Mouse (Mus musculus) limb, embryonic 14.5 days (tissue): ENCODE data around the gene Treml4. TPM values are rescaled to one million over a fixed set of nuclear protein-coding genes. Genes with fewer than 3 reads are reported as not detected.
"Not testable (repeated sequence)": the region's sequence is repeated elsewhere in the genome, so short reads cannot be mapped to it uniquely, and the experiment has no call there.

Experiments used
- ATAC-seq: fragments of 200-750 bp; cut with Nextera tagmentation; 2 replicates; pipeline ENCODE4 v1.8.0; 2017; ENCODE audit warnings: low read depth, moderate number of reproducible peaks, moderate TSS enrichment; ENCODE audit not compliant: low FRiP score
- DNase-seq: peaks from one replicate; pipeline ENCODE4 v3.0.0-alpha.2; 2015; ENCODE audit warnings: low spot score
- H3K27ac ChIP-seq: fragments of 300-500 bp; sonication (generic); replicated peaks from 2 replicates; pipeline ENCODE4 v1.5.1; 2014; ENCODE audit warnings: low read depth, mild to moderate bottlenecking, low read length, moderate library complexity, mixed read lengths
- H3K27me3 ChIP-seq: fragments of 300-500 bp; sonication (generic); 2 replicates; pipeline ENCODE4 v1.6.1; 2014; ENCODE audit warnings: low read length, mixed read lengths; ENCODE audit not compliant: control insufficient read depth, insufficient read depth
- H3K36me3 ChIP-seq: fragments of 300-500 bp; sonication (generic); 2 replicates; pipeline ENCODE4 v1.6.1; 2014; ENCODE audit warnings: mild to moderate bottlenecking, low read length, moderate library complexity, mixed read lengths; ENCODE audit not compliant: control insufficient read depth, insufficient read depth
- H3K4me1 ChIP-seq: fragments of 300-500 bp; sonication (generic); 2 replicates; pipeline ENCODE4 v1.6.1; 2014; ENCODE audit warnings: antibody characterized with exemption, low read length, mixed read lengths; ENCODE audit not compliant: control insufficient read depth, insufficient read depth
- H3K4me2 ChIP-seq: fragments of 300-500 bp; sonication (generic); replicated peaks from 2 replicates; pipeline ENCODE4 v1.6.1; 2014; ENCODE audit warnings: low read depth, mild to moderate bottlenecking, low read length, moderate library complexity; ENCODE audit not compliant: severe bottlenecking
- H3K4me3 ChIP-seq: fragments of 300-500 bp; sonication (generic); replicated peaks from 2 replicates; pipeline ENCODE4 v1.5.1; 2014; ENCODE audit warnings: low read length
- H3K9ac ChIP-seq: fragments of 300-500 bp; sonication (generic); 2 replicates; pipeline ENCODE4 v1.6.1; 2014; ENCODE audit warnings: mild to moderate bottlenecking, low read depth, low read length, moderate library complexity; ENCODE audit not compliant: severe bottlenecking
- H3K9me3 ChIP-seq: fragments of 300-500 bp; sonication (generic); 2 replicates; pipeline ENCODE4 v1.6.1; 2016; ENCODE audit warnings: low read length; ENCODE audit not compliant: control insufficient read depth
- POLR2A ChIP-seq: fragments of 200-500 bp; IDR thresholded peaks from 2 replicates; pipeline ENCODE4 v1.8.0; 2012; ENCODE audit warnings: inconsistent platforms, mild to moderate bottlenecking, moderate library complexity, borderline replicate concordance; ENCODE audit not compliant: insufficient read depth, insufficient read length; ENCODE audit errors: extremely low read depth
- WGBS: fragments of 180-500 bp; shearing (Covaris S2); extraction: QIAGEN DNeasy Blood & Tissue Kit; methylation state at CpG from one replicate; pipeline ENCODE4 v1.1.7; 2014; 5-methylcytosine and 5-hydroxymethylcytosine counted together
- polyA plus RNA-seq, 2 experiments: library from polyadenylated mRNA; depleted of rRNA in 1 of 2; stranded (reverse) in 1 of 2; unstranded in 1 of 2; fragments of >200 nt; fragmentation: Nextera tagmentation in 1 of 2; extraction: Ambion mirVana in 1 of 2; gene quantifications; 2 replicates each; pipeline versions ENCODE4 v1.2.1 to v1.2.3; 2012 to 2014

Treml4 gene
- polyA plus RNA-seq, 2 experiments: 0.13 to 0.32 TPM

DNA sequence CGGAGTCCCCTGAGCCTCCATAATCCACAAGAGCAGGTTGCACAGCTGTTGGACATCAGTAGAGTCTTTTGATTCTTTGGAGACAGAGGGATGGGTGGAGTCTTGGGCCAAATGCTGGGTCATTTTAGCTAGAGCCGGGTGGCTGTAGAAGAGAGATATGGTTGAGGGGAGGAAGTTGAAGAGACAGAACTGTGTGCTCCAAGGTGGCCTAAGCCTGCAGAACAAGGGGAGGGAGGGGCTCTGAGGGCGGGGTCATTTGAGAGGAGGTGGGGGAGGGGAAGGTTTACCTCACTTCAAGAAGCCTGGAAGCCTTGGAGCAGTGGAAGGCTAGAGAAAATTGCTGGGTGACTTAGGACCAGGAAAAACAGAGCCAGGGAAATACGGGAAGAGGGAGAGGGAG, 35.1 kb downstream of the Treml4 start, which contains the start of gene Treml2:
TSS of gene Treml2 (plus strand) at position 296 of the 400 bp plus-strand sequence.
- no peak for DNase-seq

DNA sequence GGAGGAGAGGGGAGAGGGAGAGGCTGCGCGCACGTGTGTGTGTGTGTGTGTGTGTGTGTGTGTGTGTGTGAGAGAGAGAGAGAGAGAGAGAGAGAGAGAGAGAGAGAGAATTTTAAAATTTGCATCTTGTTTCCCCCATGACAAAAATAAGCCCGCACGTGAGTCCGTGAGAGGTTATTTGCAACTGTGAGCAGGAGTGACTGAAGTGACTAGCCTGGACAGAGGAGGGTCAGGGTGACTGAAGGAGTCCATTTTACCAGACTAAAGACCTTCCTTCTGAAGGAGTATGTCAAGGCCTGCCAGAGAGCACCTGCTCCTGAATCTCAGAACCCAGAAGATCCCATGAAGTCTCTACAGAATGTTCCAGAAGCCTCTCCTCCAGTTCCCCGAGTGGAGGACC, 35.7 kb downstream of the Treml4 start:
- ATAC-seq: no peak
- DNase-seq: no peak
- Histone ChIP-seq H3K27ac (no peak overlapping the region), H3K4me2 (no peak overlapping the region), H3K9ac (no peak overlapping the region), H3K9me3 (no peaks in the 10 kb centered on the region), H3K36me3 (no peaks in the 10 kb centered on the region), H3K4me3 (no peak overlapping the region), H3K27me3 (no peaks in the 10 kb centered on the region), H3K4me1 (no peaks in the 10 kb centered on the region)
- 45% methylated on average over 7 of the region's 7 CpGs for WGBS
- TF ChIP-seq POLR2A: no peak

More for the DNA sequence above, 35.1 kb downstream of the Treml4 start, which contains the start of gene Treml2:
- Histone ChIP-seq H3K9ac (no peak within 1 kb of the TSS), H3K4me2 (no peak within 1 kb of the TSS), H3K4me1 (no peaks in the 10 kb centered on the region), H3K27me3 (no peaks in the 10 kb centered on the region), H3K4me3 (no peak within 1 kb of the TSS), H3K36me3 (no peaks in the 10 kb centered on the region), H3K27ac (no peak within 1 kb of the TSS), H3K9me3 (no peaks in the 10 kb centered on the region)
- 28% methylated on average over 3 of the region's 4 CpGs for WGBS
- ATAC-seq: no peak
- no peak for TF ChIP-seq POLR2A

DNA sequence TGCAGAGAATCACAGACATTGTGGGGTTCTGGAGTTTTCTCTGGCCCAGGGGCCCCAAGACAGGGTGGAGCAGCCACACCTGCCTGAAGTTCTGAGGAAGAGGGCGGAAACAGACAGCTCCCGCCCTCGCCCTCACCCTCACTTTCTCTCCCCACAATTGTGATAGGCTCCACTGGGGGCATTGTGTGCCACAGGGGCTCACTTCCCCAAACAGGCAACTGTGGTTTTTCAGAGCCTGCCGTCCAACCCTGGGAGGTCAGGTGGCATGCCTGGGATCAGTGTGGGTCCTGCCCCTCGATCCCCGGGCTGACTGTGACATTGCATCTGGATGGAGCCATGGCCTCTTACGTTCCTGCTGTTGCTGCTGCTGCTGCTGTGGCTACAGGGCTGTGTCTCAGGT, 36.1 kb downstream of the Treml4 start:
- DNase-seq (no peak), ATAC-seq (no peak)
- Histone ChIP-seq H3K36me3 (no peaks in the 10 kb centered on the region), H3K9ac (no peak overlapping the region), H3K27ac (no peak overlapping the region), H3K4me2 (no peak overlapping the region), H3K9me3 (no peaks in the 10 kb centered on the region), H3K4me3 (no peak overlapping the region), H3K27me3 (no peaks in the 10 kb centered on the region), H3K4me1 (no peaks in the 10 kb centered on the region)
- WGBS: 63% methylated on average over 7 of the region's 7 CpGs
- no peak for TF ChIP-seq POLR2A

DNA sequence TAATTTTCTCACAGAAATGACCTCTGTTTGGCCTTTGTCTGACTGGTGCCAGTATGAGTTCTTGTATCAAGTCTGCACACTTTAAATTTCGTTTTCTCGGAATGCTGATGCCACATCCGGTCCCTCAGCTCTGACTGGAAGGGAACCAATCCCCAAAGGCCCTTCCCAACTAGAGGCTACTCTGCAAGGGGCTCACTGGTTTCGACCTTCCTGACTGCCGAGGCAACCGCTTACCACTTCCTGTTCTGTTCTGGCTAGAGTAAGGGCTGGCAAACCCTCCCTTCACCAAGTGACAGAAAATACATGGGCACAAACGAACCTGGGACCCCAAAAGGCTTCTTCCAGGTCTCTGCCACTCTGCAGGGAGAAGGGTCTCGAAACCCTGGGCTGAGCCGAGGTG, 36.8 kb downstream of the Treml4 start:
- no peaks in the 10 kb centered on the region for H3K4me1 ChIP-seq
- 78% methylated on average over 9 of the region's 9 CpGs for WGBS

DNA sequence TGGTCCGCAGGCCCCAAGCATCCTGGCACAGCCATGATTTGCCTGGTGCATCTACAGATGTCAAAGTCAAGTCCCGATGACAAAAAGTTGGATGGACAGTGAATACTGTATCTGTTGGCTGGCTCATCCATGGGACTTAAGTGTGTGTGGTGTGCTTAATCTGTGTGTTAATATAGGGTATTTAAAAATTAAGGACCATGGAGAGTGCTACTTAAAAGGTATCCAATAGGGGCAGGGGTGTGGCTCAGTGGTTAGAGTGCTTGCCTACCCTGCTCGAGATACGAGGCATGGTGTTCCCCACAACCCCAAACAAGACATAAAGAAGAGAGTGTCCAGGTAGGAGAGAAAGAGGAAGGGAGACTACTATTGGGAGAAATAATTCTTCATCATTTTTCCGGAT, 37.7 kb downstream of the Treml4 start:
- Histone ChIP-seq H3K4me1 (no peaks in the 10 kb centered on the region), H3K36me3 (no peaks in the 10 kb centered on the region), H3K9me3 (no peaks in the 10 kb centered on the region), H3K9ac (no peak overlapping the region), H3K27ac (no peak overlapping the region), H3K4me2 (no peak overlapping the region), H3K27me3 (no peaks in the 10 kb centered on the region), H3K4me3 (no peak overlapping the region)
- 90% methylated on average over 5 of the region's 5 CpGs for WGBS
- ATAC-seq (no peak), DNase-seq (no peak)
- no peak for TF ChIP-seq POLR2A

More for the DNA sequence above, 36.8 kb downstream of the Treml4 start:
- Histone ChIP-seq H3K9me3 (no peaks in the 10 kb centered on the region), H3K4me2 (no peak overlapping the region), H3K27me3 (no peaks in the 10 kb centered on the region), H3K36me3 (no peaks in the 10 kb centered on the region), H3K27ac (no peak overlapping the region), H3K9ac (no peak overlapping the region), H3K4me3 (no peak overlapping the region)
- ATAC-seq (no peak), DNase-seq (no peak)
- TF ChIP-seq POLR2A: no peak

DNA sequence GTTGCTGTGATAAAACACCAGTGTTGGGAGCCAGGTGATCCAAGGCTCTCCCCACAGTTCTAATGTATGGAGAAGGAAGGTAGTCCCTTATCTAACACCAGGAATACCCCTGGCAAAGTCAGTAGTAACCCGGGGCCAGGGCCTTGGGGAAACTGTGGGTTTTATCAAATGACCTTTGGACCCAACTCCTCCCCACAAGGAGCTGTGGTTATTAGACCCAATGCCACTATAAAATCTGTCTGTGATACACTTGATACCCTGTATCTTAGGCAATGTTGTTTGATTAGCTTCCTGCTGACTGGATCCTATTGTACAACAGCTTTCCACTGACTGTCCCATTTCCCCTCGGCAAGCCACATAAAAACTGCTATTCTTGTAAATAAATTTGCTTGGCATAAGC, 48.0 kb downstream of the Treml4 start:
- ATAC-seq (no peak), DNase-seq (no peak)
- Histone ChIP-seq H3K4me3 (no peak overlapping the region), H3K27me3 (no peaks in the 10 kb centered on the region), H3K4me1 (no peaks in the 10 kb centered on the region), H3K9ac (no peak overlapping the region), H3K4me2 (no peak overlapping the region), H3K9me3 (no peaks in the 10 kb centered on the region), H3K36me3 (no peaks in the 10 kb centered on the region), H3K27ac (no peak overlapping the region)
- TF ChIP-seq POLR2A: no peak
- 71% methylated on average over 2 of the region's 2 CpGs for WGBS

DNA sequence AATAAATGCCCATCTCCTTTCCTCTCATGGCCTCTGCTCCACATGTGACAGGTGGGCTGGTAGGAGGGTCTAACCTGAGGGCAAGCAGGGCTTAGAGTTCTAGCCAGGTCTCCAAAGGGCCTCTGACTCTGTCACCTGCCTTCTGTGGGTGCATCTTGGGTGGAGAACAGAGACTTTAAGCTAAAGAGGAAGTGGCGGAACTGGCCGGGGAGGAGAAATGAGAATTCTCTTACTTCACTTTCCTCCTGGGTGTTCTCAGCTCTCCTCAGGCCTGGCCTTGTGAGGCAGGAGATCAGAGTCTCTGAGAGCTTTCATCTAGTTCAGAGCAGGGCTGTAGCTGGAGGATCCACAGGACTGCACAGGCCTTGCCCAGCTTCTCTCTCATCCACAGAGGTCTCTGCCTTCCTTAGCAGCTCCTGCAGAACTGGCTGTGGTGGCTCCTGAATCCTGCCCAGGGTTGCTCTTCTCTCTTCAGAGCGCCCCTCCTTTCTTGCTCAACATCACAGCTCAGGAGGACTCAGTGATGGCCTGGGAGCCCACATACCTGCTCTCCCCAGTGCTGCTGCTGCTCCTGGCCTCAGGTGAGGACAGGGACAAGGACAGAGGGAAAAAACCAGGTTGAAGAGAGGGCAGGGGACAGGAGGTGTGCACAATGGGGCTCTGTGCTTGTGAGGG, 51.9 kb downstream of the Treml4 start, which contains the start of gene B430306N03Rik:
TSS of gene B430306N03Rik (plus strand) at position 237 of the 675 bp plus-strand sequence.
- not testable (repeated sequence) for H3K4me1 ChIP-seq, ATAC-seq, H3K36me3 ChIP-seq, DNase-seq, H3K9ac ChIP-seq, H3K27ac ChIP-seq, H3K9me3 ChIP-seq, H3K27me3 ChIP-seq, H3K4me3 ChIP-seq, H3K4me2 ChIP-seq
- 92% methylated on average over 3 of the region's 3 CpGs for WGBS
